9 mouse cellular contexts compared by ENCODE assay signal in the genomic region with DNA sequence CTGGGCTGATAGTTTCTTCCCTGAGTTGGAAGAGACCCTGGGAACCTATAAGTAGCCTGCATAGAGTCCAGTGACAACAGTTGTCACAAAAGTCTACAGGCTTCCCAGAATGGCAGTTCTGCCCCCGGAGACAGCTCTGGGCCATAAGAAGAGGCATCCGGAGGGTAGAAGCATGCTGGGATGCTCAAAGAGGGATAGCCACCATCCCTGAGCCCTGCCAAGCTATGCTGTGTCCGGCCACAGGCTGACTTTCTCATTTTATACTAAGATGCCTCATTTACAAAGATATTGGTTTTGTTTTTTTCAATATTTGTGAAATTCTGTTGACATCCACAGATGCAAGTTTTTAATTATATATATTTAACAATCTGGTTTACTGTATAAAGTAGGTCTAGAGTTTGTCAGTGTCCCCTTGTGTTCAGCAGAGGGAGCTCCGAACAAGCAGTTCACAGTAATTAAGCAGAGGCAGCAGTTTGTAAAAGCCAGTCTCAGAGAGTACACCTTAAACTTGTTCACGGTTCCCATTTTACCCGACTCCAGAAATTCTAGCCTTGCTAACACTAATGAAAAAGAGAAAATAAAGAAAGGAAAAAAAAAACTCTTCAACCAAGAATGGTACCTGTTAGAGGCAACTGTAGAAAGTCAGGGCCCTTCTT.
A peak's percentile ranks its signal among the peaks of the same experiment; 100 is the strongest.
DNase-seq lines count a peak whose midpoint lies in the region; ATAC-seq and TF ChIP-seq lines count a peak whose summit lies in the region.
"Had no signal": no experiment of that assay in that cellular context is flagged by ENCODE, and none has a peak within 500 bp of the region (broad histone marks: within the 10 kb centered on the region; RNA-seq: fewer than 3 reads in every experiment).

No protein-coding gene starts in this region.

- intact Hi-C loops in left cerebral cortex, adult 2 months (cut with DNase I): loop anchor here (1.0 to 10.0 kb wide), 4 partner anchors 300 to 1367 kb away; no protein-coding TSS in a partner anchor

- H3K4me2 ChIP-seq in forebrain, embryonic 12.5 days: no peak overlapping the region
- H3K4me2 ChIP-seq in heart, embryonic 11.5 days: no peak overlapping the region

- no peaks in the 10 kb centered on the region for H3K36me3 ChIP-seq in forebrain, embryonic 12.5 days (replicated peaks)
- H3K36me3 ChIP-seq in heart, embryonic 11.5 days (ENCODE audit: control insufficient read depth, insufficient read depth, low read length): no peaks in the 10 kb centered on the region

- no peak overlapping the region for H3K4me3 ChIP-seq in forebrain, embryonic 12.5 days (replicated peaks)
- no peak overlapping the region for H3K4me3 ChIP-seq in left cerebral cortex, adult 2 months
- no peak overlapping the region for H3K4me3 ChIP-seq in heart, embryonic 11.5 days (ENCODE audit: low read depth, low read length)
- H3K4me3 ChIP-seq: megakaryocyte, embryonic 14.5 days had no signal

- peaks cover 12% of the 10 kb centered on the region for H3K27me3 ChIP-seq in Patski
- no peaks in the 10 kb centered on the region for H3K27me3 ChIP-seq in forebrain, embryonic 12.5 days
- no peaks in the 10 kb centered on the region for H3K27me3 ChIP-seq in heart, embryonic 11.5 days (ENCODE audit: control insufficient read depth, insufficient read depth, low read length)

- no peak overlapping the region for H3K27ac ChIP-seq in forebrain, embryonic 12.5 days
- no peak overlapping the region for H3K27ac ChIP-seq in left cerebral cortex, adult 2 months
- no peak overlapping the region for H3K27ac ChIP-seq in heart, embryonic 11.5 days (ENCODE audit: low read depth, low read length)

- WGBS in forebrain, embryonic 12.5 days: 58% methylated on average over 6 of the region's 6 CpGs
- WGBS in heart, embryonic 11.5 days (ENCODE audit: insufficient replicate concordance): 52% methylated on average over 6 of the region's 6 CpGs

- no peak overlapping the region for H3K9ac ChIP-seq in forebrain, embryonic 12.5 days
- no peak overlapping the region for H3K9ac ChIP-seq in heart, embryonic 11.5 days (ENCODE audit: low read depth, low read length)

- CTCF ChIA-PET in Patski (lab: Charles Lee): interaction anchor here (1.1 to 1.2 kb wide), 3 partner anchors 9 to 1080 kb away, joined by 3 read pairs; no protein-coding TSS in a partner anchor

- peak; percentile 55 for DNase-seq in kidney, adult 9 months
- DNase-seq in kidney, adult 11 months: no peak
- no peak for DNase-seq in Patski (ENCODE audit: low read depth, low spot score)
- DNase-seq in left cerebral cortex, adult 2 months (ENCODE audit: extremely low spot score in 1 of 2, low spot score in 2 of 2): peak in 1 of 2 experiments; percentile 36
- DNase-seq in right cerebral cortex, postnatal 10 days (ENCODE audit: low spot score in 2 of 2): peak; percentile 67
- no peak for DNase-seq in thymus, postnatal 25 days

- POLR2A ChIA-PET in Patski (lab: Charles Lee): no interaction called here

- H3K9me3 ChIP-seq in forebrain, embryonic 12.5 days: no peaks in the 10 kb centered on the region
- no peaks in the 10 kb centered on the region for H3K9me3 ChIP-seq in heart, embryonic 11.5 days (replicated peaks; ENCODE audit: control insufficient read depth, low read length)

- in situ Hi-C loops in Patski (cut with MboI; ENCODE audit: low pct_unique_long_range_greater_than_20kb): loop anchor here (5.0 to 25.0 kb wide), 2 partner anchors 1080 to 1370 kb away; no protein-coding TSS in a partner anchor

- peak; percentile 55 for ATAC-seq in Patski
- peak; percentile 85 for ATAC-seq in forebrain, embryonic 12.5 days (ENCODE audit: low FRiP score)
- no peak for ATAC-seq in heart, embryonic 11.5 days (replicated peaks; ENCODE audit: insufficient number of reproducible peaks, low FRiP score, low TSS enrichment)

- no peaks in the 10 kb centered on the region for H3K4me1 ChIP-seq in forebrain, embryonic 12.5 days
- no peaks in the 10 kb centered on the region for H3K4me1 ChIP-seq in heart, embryonic 11.5 days (ENCODE audit: control insufficient read depth, insufficient read depth, low read length)

- peak; percentile 86 for TF ChIP-seq CTCF in Patski (IDR thresholded peaks at IDR 0.05)
- peak; percentile 77 for TF ChIP-seq CTCF in left cerebral cortex, adult 2 months (IDR thresholded peaks at IDR 0.05)

Comparison
In these comparisons a context has a peak if more than half of its experiments do, and no peak if none do; other contexts are left out.
1. DNase-seq: peak in kidney, adult 9 months (single experiment) and right cerebral cortex, postnatal 10 days (2 of 2); none in kidney, adult 11 months (single experiment), Patski (single experiment) and thymus, postnatal 25 days (single experiment).